Mouse (Mus musculus) hindbrain, embryonic 12.5 days (tissue): ENCODE data around the gene Hoxd1. TPM values are rescaled to one million over a fixed set of nuclear protein-coding genes. Genes with fewer than 3 reads are reported as not detected.
A peak's percentile ranks its signal among the peaks of the same experiment; 100 is the strongest.

Experiments used
- ATAC-seq: fragments of 200-750 bp; cut with Nextera tagmentation; 2 replicates; pipeline ENCODE4 v1.8.0; 2017; ENCODE audit warnings: moderate TSS enrichment; ENCODE audit not compliant: low FRiP score
- H3K27ac ChIP-seq: fragments of 300-500 bp; sonication (generic); 2 replicates; pipeline ENCODE4 v1.5.1; 2016; ENCODE audit warnings: mild to moderate bottlenecking
- H3K27me3 ChIP-seq: fragments of 300-500 bp; sonication (generic); 2 replicates; pipeline ENCODE4 v1.6.1; 2016; ENCODE audit warnings: mild to moderate bottlenecking
- H3K36me3 ChIP-seq: fragments of 300-500 bp; sonication (generic); 2 replicates; pipeline ENCODE4 v1.6.1; 2016; ENCODE audit warnings: mild to moderate bottlenecking
- H3K4me1 ChIP-seq: fragments of 300-500 bp; sonication (generic); 2 replicates; pipeline ENCODE4 v1.6.1; 2016
- H3K4me2 ChIP-seq: fragments of 300-500 bp; sonication (generic); replicated peaks from 2 replicates; pipeline ENCODE4 v1.6.1; 2016; ENCODE audit warnings: mild to moderate bottlenecking
- H3K4me3 ChIP-seq: fragments of 300-500 bp; sonication (generic); 2 replicates; pipeline ENCODE4 v1.5.1; 2016; ENCODE audit warnings: mild to moderate bottlenecking
- H3K9ac ChIP-seq: fragments of 300-500 bp; sonication (generic); 2 replicates; pipeline ENCODE4 v1.6.1; 2016; ENCODE audit warnings: mild to moderate bottlenecking, moderate library complexity
- H3K9me3 ChIP-seq: fragments of 300-500 bp; sonication (generic); replicated peaks from 2 replicates; pipeline ENCODE4 v1.6.1; 2016; ENCODE audit warnings: mild to moderate bottlenecking
- WGBS: fragments of 180-500 bp; shearing (Covaris S2); methylation state at CpG from one replicate; pipeline ENCODE4 v1.1.7; 2016; 5-methylcytosine and 5-hydroxymethylcytosine counted together
- microRNA counts: library from miRNA; unstranded; fragments of <30 nt; microRNA quantifications from one replicate; lab custom pipeline; 2017
- microRNA-seq: library from miRNA; unstranded; fragments of <30 nt; microRNA quantifications from one replicate; pipeline ENCODE4, GENCODE M21; 2017
- polyA plus RNA-seq: library from polyadenylated mRNA; unstranded; fragments of >200 nt; fragmentation: Nextera tagmentation; extraction: Ambion mirVana; gene quantifications from 2 replicates; pipeline ENCODE4 v1.2.1, GENCODE M21; 2016

Gene Hoxd1
- polyA plus RNA-seq, 1 experiment from 2014 or later = 2.5 TPM

DNA sequence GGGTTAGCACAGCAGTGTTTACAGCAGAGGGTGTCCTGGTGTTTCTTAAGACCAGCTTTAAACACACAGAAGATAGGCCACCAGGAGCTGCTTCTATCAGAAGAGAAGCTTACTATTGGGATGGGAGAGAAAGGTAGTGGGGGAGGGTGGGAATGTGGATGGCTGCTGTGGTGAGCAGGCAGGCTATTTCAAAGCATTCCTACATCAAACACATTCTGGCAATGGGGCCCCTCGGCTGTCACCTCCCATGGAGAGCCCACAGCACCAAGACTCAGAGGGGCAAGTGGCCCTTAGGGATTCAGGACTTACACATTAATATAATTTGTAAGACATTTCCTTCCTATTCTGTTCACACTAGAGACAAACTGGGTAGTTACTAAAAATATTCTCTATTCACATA, 2.6 kb upstream of the Hoxd1 start:
- no peak overlapping the region for H3K4me3 ChIP-seq
- H3K36me3 ChIP-seq = no peaks in the 10 kb centered on the region
- no peak for ATAC-seq
- no peak overlapping the region for H3K9ac ChIP-seq
- peaks cover 17% of the 10 kb centered on the region for H3K4me1 ChIP-seq
- H3K27ac ChIP-seq = no peak overlapping the region
- H3K4me2 ChIP-seq = no peak overlapping the region
- peaks cover 87% of the 10 kb centered on the region for H3K27me3 ChIP-seq
- no peaks in the 10 kb centered on the region for H3K9me3 ChIP-seq
- 0% methylated on average over 1 of the region's 1 CpGs for WGBS

DNA sequence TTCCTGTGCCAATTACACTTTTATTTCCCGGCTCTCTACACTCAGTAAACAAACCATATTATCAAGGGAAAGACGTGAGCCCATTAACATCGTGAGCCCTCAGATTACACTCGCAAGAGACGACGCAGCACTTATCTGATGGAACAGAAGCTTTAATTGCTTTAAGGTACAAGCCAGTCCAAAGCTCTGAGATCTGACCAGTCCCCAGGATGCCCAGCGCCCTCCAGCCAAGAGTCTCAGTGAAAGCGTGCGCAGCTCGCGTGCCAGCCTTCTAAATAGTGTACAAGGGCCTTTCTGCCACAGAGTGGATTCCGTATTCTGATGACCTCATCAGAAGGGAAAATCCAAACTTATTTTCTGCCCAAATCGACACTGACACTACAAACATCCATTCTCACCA, 839 bp upstream of the Hoxd1 start:
- Histone ChIP-seq H3K27me3 (peaks cover 89% of the 10 kb centered on the region), H3K4me2 (peak overlapping the region; percentile 91), H3K9me3 (no peaks in the 10 kb centered on the region), H3K4me3 (peak overlapping the region; percentile 53; the same call in 1 of the 2 replicates), H3K36me3 (no peaks in the 10 kb centered on the region), H3K4me1 (peaks cover 17% of the 10 kb centered on the region), H3K27ac (no peak overlapping the region), H3K9ac (no peak overlapping the region)
- 7% methylated on average over 13 of the region's 13 CpGs for WGBS
- no peak for ATAC-seq

DNA sequence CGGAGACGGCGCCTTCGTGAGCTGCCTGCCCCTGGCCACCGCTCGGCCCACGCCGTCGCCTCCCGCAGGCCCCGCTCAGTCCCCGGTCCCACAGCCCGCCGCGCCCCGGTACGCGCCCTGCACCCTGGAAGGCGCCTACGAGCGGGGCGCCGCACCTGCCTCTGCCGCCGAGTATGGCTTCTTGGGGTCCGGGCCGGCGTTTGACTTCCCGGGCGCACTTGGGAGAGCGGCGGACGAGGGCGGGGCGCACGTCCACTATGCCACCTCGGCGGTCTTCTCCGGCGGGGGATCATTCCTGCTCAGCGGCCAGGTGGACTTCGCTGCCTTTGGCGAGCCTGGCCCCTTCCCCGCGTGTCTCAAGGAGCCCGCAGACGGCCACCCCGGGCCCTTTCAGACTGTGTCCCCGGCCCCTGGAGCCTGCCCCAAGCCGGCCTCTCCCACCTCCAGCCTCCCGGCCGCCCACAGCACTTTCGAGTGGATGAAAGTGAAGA, 510 bp downstream of the Hoxd1 start:
- Histone ChIP-seq H3K9me3 (no peaks in the 10 kb centered on the region), H3K4me1 (peaks cover 17% of the 10 kb centered on the region), H3K27me3 (peaks cover 77% of the 10 kb centered on the region), H3K36me3 (no peaks in the 10 kb centered on the region), H3K4me2 (peak overlapping the region; percentile 91), H3K27ac (no peak overlapping the region), H3K4me3 (peak overlapping the region; percentile 53), H3K9ac (peak overlapping the region; percentile 56)
- 1% methylated on average over 39 of the region's 53 CpGs for WGBS
- ATAC-seq = peak; percentile 38

DNA sequence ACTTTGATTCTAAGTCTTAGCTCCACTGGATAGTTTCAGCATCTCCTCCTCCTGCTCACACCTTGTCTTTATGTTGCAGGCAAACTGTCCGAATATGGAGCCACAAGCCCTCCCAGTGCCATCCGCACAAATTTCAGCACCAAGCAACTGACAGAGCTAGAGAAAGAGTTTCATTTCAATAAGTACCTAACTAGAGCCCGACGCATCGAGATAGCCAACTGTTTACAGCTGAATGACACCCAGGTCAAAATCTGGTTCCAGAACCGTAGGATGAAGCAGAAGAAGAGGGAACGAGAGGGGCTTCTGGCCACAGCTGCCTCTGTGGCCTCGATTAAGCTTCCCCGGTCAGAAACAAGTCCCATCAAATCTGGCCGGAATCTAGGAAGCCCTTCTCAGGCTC, 1.2 kb downstream of the Hoxd1 start:
- no peak overlapping the region for H3K27ac ChIP-seq
- no peak for ATAC-seq
- H3K4me1 ChIP-seq = peaks cover 17% of the 10 kb centered on the region
- WGBS = 50% methylated on average over 10 of the region's 10 CpGs
- no peak overlapping the region for H3K9ac ChIP-seq
- no peak overlapping the region for H3K4me2 ChIP-seq
- H3K27me3 ChIP-seq = peaks cover 76% of the 10 kb centered on the region
- H3K9me3 ChIP-seq = no peaks in the 10 kb centered on the region
- H3K4me3 ChIP-seq = peak overlapping the region; percentile 53; the same call in 1 of the 2 replicates
- no peaks in the 10 kb centered on the region for H3K36me3 ChIP-seq

DNA sequence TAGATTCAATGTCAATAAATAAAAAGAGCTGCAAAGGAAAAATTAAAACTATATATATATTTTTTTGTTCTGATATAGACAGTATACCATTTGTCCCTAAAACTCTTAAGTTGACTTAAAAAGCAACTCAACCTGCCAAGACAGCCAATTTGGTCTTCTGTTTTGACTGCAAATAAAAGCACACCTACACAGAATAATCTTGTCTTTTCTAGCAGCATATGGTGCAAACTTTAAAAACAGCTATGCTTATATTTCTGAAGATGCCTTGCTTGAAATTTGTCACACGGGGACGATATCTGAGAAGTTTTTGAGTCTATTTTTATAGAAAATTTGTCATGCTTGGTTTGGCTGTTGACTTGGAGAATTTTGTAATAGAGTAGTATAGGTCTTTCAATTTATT, 11.6 kb downstream of the Hoxd1 start:
- H3K27me3 ChIP-seq = peaks cover 3% of the 10 kb centered on the region; the same call in 1 of the 2 replicates
- no peaks in the 10 kb centered on the region for H3K4me1 ChIP-seq
- H3K27ac ChIP-seq = no peak overlapping the region
- H3K36me3 ChIP-seq = no peaks in the 10 kb centered on the region
- no peak for ATAC-seq
- no peaks in the 10 kb centered on the region for H3K9me3 ChIP-seq
- no peak overlapping the region for H3K9ac ChIP-seq
- no peak overlapping the region for H3K4me3 ChIP-seq
- 93% methylated on average over 2 of the region's 2 CpGs for WGBS
- H3K4me2 ChIP-seq = no peak overlapping the region

DNA sequence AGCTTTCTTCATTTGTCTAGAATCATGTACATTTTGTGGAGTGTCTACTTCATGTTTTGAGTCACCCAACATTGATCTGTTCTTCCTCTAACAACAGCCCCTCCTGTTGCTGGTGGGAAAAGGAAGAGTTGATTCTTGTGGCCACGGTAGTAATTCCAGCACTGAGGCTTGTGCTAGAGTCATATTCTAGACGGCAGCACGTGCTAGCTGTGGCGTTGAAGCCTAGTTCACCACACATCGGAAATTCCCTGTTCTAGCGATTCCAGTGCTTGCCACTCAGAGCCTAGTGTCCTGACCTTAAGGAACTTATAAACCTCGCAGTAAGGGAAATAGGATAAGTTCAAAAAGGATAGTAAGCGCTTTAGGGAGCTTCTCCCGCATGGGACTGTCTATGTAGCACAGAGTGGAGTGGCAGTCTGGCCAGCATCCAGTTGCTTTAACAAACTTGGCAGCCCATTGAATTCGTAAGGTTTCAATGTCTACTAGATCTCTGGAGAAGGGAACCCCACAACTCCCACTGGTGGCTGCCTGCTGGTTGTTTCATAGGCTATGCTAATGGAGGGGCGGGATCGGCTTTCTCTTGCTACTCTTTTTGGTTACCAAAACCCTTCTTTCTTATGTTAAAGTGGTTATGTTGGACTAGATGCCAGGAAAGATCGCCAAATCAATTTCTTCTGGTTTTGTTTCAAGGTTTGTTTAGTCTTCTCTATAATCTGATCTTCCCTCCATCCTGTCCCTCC, 14.9 kb downstream of the Hoxd1 start:
- no peaks in the 10 kb centered on the region for H3K4me1 ChIP-seq
- ATAC-seq = no peak
- no peaks in the 10 kb centered on the region for H3K9me3 ChIP-seq
- no peaks in the 10 kb centered on the region for H3K36me3 ChIP-seq
- 68% methylated on average over 13 of the region's 13 CpGs for WGBS
- H3K9ac ChIP-seq = no peak overlapping the region
- H3K27ac ChIP-seq = no peak overlapping the region
- H3K4me2 ChIP-seq = no peak overlapping the region
- H3K27me3 ChIP-seq = no peaks in the 10 kb centered on the region; the same call in 1 of the 2 replicates
- H3K4me3 ChIP-seq = no peak overlapping the region

DNA sequence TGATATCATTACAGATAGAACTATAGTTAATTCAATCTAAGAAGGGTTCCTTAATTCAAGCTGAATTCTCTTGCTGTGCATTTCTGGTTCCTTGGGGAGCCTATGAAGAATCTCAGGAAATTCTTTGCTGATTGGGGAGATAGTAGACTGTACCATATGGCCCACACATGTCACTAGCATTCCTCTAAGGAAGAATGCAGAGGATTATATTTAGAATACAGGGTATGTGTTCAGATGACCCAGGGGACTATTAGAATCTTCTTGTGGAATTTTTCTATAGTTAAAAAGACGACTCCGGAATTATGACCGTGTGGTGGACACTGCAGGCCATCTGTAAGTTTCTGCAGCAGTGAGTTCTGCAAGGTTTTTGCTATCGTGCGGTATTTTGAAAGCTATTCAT, 18.6 kb downstream of the Hoxd1 start:
- Histone ChIP-seq H3K27me3 (no peaks in the 10 kb centered on the region), H3K9me3 (no peaks in the 10 kb centered on the region), H3K4me3 (no peak overlapping the region), H3K4me2 (no peak overlapping the region), H3K9ac (no peak overlapping the region), H3K4me1 (no peaks in the 10 kb centered on the region), H3K36me3 (no peaks in the 10 kb centered on the region), H3K27ac (no peak overlapping the region)
- no peak for ATAC-seq
- WGBS = 88% methylated on average over 5 of the region's 5 CpGs

DNA sequence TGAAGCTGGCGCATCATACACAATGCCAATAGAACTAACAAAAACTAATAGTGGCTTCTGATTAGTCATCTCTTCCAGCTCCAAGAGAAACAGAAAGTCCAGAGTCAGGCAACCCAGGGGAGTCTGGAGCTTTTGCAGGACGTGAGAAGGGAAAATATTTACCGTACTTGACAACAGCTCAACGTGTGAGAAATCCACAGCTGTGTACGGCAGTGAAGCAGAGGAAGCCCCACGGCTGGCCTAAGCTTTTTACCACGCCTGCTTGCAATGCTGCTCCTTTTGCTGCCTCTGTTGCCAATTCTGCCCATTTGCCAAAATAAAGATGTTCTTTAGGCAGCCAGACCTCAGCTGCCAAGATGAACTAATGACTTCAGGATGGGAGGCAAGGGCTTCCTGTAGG, 32.8 kb downstream of the Hoxd1 start:
- WGBS = 72% methylated on average over 7 of the region's 7 CpGs
- Histone ChIP-seq H3K4me3 (no peak overlapping the region), H3K9ac (no peak overlapping the region), H3K4me2 (no peak overlapping the region), H3K9me3 (no peaks in the 10 kb centered on the region), H3K27me3 (no peaks in the 10 kb centered on the region), H3K27ac (no peak overlapping the region), H3K4me1 (no peaks in the 10 kb centered on the region), H3K36me3 (no peaks in the 10 kb centered on the region)
- ATAC-seq = no peak

DNA sequence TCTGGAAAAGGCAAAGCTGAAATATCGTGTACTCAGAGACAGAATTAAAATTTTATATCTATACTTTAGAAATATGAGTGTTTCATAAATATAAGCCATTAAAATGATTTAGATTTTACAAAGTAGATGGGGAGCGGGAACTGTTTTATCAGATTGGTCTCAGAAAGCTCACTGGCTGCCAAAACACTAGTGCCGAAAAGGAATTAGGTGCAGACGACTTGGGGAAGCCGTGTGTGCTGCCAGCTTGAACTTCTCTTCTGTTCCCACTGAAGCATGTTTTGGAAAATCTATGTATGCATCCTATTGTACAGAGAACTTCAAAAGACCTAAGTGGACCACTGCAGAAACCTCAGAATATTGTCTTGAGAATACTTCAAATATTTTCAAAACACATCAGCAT, 45.7 kb downstream of the Hoxd1 start:
- no peak overlapping the region for H3K4me3 ChIP-seq
- H3K4me1 ChIP-seq = no peaks in the 10 kb centered on the region
- H3K36me3 ChIP-seq = no peaks in the 10 kb centered on the region
- 82% methylated on average over 5 of the region's 5 CpGs for WGBS
- no peaks in the 10 kb centered on the region for H3K27me3 ChIP-seq
- no peak for ATAC-seq
- H3K9ac ChIP-seq = no peak overlapping the region
- H3K4me2 ChIP-seq = no peak overlapping the region
- H3K9me3 ChIP-seq = no peaks in the 10 kb centered on the region
- no peak overlapping the region for H3K27ac ChIP-seq

MicroRNA genes within 50 kb of the gene (microRNA counts, 519-probe panel; counts per million panel counts)
- microRNA mmu-miR-10b (lab: Ali Mortazavi, UCI) = 4,735 counts per million, percentile 88 among the panel's probes with 10 or more counts

Small RNA genes lying within 50 kb of the gene (microRNA-seq; reads per million reads assigned to microRNA genes)
- gene Mir10b = 15,548 reads per million, percentile 97 among the genes with 10 or more reads in this experiment

Other genes with a start within 250 kb of the Hoxd1 start
- 57.8 and 61.1 TPM in 2 replicates for gene Lnpk, start 183.5 kb upstream of the Hoxd1 start, polyA plus RNA-seq
- gene Evx2, start 103.4 kb upstream of the Hoxd1 start, polyA plus RNA-seq = 2.7 and 3.2 TPM in 2 replicates
- not detected in 2 replicates for gene Hoxd13, start 94.7 kb upstream of the Hoxd1 start, polyA plus RNA-seq
- not detected in 2 replicates for gene Hoxd12, start 88.0 kb upstream of the Hoxd1 start, polyA plus RNA-seq
- gene Hoxd11, start 83.4 kb upstream of the Hoxd1 start, polyA plus RNA-seq = not detected in 2 replicates
- not detected in 2 replicates for gene Hoxd10, start 71.1 kb upstream of the Hoxd1 start, polyA plus RNA-seq
- 0.10 TPM in 1 of 2 replicates, not detected in the other for gene Hoxd9, start 65.3 kb upstream of the Hoxd1 start, polyA plus RNA-seq
- gene Hoxd8, start 58.4 kb upstream of the Hoxd1 start, polyA plus RNA-seq = 0.14 and 0.46 TPM in 2 replicates
- 69.6 and 83.5 TPM in 2 replicates for gene Hoxd3, start 51.1 kb upstream of the Hoxd1 start, polyA plus RNA-seq
- 3.6 and 4.6 TPM in 2 replicates for gene Hoxd4, start 51.1 kb upstream of the Hoxd1 start, polyA plus RNA-seq
- gene Gm28230, start 36.3 kb upstream of the Hoxd1 start, polyA plus RNA-seq = 0.66 and 1.1 TPM in 2 replicates
- gene Mtx2, start 62.8 kb downstream of the Hoxd1 start, polyA plus RNA-seq = 131 TPM in 2 replicates